Mouse (Mus musculus) E14TG2a.4 (cell line): Measurements from ENCODE around the gene Pdk2.

Experiments used
- CTCF ChIP-seq: conservative IDR thresholded peaks from 2 replicates; pipeline ENCODE4 v1.5.1; 2014; ENCODE audit warnings: low read length
- NANOG ChIP-seq: IDR thresholded peaks from 2 replicates; pipeline ENCODE4 v1.6.1; 2014; ENCODE audit warnings: borderline replicate concordance, low read length, mixed read lengths

DNA sequence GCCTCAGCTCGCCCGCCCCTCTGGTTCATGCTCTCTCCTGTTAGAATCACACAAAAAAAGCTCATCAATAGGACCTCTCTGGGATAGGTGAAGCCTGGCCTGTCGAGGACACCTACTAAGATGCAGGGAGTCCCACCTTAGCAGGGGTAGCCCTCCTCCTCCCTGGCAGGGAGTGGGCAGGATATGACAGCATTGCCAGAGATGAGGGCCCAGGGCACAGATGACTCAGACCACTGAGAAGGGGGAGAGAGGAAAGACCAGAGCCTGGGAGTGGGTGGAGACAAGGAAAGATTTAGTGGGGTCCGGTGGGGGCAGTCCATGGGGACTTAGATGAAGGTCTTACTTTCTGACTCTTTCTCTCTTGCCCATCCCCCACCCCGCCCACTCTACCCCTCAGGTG is 45.1 kb upstream of the Pdk2 start:
- TF ChIP-seq CTCF (no peak), NANOG (no peak)
